Mouse (Mus musculus) left cerebral cortex, postnatal 36 days (tissue): ENCODE measurements around the gene Gse1. TPM values are rescaled to one million over a fixed set of nuclear protein-coding genes. Genes with fewer than 3 reads are reported as not detected.

Source experiments
- DNase-seq, 2 experiments: peaks; one replicate each; pipeline ENCODE4 v3.0.0; 2021 to 2022; ENCODE audit warnings: low spot score in 2 of 2, mixed read lengths in 1 of 2
- intact Hi-C: fragments of 180-260 bp; cut with DNase I; formaldehyde crosslinking; loops from one replicate; pipeline ENCODE4 v1.15.1; 2025
- total RNA-seq, 2 experiments: library from RNA; stranded (reverse); gene quantifications; 2 replicates each; pipeline ENCODE4 v1.2.3; 2021

Gene Gse1
- total RNA-seq, 2 experiments from 2014 or later = 64.1 to 87.6 TPM

DNA sequence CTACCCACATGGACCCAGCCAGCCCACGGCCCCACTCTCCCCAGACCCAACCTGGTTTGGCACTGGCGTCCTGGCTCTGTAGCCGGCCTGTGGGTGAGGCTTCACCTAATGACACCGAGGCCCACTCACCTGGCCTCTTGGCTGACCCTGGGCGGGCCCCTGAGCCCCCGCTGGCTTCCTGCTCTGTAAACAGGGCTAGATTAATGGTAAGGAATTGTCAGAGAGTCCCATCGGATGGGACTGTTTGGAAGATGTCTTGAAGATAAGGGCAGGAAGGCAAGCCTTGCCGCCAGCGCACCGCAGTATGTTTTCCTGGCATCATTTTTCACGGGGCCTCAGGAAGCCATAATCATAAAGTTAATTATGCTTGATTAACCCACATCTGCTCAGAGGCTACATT lies 20.1 kb upstream of the Gse1 start:
- intact Hi-C loops = no loop called here

GRCm38 (mm10) chr8:120211345-120211744 lies 16.9 kb upstream of the Gse1 start:
- DNase-seq = no peak
- intact Hi-C loops = loop anchor here (5.0 kb wide), 1 partner anchor 34 kb away; the partner anchor contains the start of gene Fam92b

More for the DNA sequence above, 20.1 kb upstream of the Gse1 start:
- DNase-seq = no peak

DNA sequence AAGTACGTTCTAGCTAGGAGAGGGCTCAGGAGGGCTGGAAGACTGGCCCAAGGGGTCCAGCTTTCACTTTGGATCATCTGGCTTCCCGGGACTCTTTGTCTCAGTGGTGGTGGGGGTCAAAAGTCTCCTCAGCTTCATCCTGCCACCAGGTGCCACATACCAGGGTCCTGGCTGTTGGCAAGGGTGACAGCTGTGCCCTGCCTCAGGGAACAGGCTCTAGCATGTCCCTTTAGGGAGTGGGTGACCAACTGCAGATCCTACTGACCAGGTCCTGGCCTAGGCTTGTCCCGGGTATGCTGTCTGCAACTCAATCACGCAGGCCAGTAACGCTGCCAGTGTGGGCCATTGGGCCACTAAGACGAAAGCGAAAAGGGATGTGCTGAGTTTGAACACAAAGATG lies 15.7 kb upstream of the Gse1 start:
- DNase-seq = no peak
- intact Hi-C loops = loop anchor here (5.0 kb wide), 1 partner anchor 35 kb away; the partner anchor contains the start of gene Fam92b

GRCm38 (mm10) chr8:120213229-120213628 lies 15.0 kb upstream of the Gse1 start:
- intact Hi-C loops = loop anchor here (5.0 kb wide), 1 partner anchor 36 kb away; the partner anchor contains the start of gene Fam92b
- DNase-seq = no peak

DNA sequence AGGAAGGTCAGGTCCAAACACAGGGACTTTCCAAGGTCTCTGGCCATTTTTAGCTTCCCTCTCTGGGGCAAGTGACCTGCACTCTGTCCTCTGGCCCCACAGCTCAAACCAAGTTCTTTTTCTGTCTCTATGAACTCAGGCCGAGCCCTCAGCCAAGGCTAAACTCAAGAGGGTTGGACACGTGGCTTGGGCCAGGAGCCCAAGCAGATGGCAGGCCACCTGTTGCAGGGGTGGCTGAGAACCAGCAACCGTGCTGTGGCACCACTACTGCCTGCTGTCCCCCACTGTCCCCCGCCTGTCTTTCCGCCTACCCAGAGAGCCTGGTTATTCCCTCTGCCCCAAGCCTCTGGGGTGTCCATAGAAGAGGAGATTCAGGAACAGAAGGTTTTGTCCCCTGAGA lies 14.3 kb upstream of the Gse1 start:
- intact Hi-C loops = loop anchor here (5.0 kb wide), 1 partner anchor 37 kb away; the partner anchor contains the start of gene Fam92b
- DNase-seq = no peak

- DNase-seq = no peak
- intact Hi-C loops = no loop called here
Observed at GRCm38 (mm10) chr8:120215416-120216141, 12.7 kb upstream of the Gse1 start.

- DNase-seq = no peak
- intact Hi-C loops = no loop called here
Observed at GRCm38 (mm10) chr8:120216855-120217830, 11.1 kb upstream of the Gse1 start.

DNA sequence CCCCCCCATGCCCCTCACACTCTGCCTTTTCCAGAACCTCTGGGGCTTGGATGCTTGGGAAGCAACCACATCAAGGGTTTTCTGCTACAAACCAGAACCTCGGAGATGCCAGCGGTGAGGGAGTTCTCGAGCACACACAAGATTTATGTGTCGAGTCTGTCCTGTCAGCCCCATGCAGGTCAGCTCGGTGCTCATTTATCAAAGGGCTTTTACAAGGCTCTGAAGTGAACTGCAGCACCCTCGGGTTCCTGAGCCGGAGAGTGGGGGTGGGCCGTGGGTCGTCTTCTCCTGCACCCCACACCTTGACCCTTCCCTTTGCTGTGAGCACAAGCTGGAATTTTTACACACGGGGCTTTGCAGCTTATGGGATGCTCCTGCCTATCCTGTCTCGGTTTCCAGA lies 5.7 kb upstream of the Gse1 start:
- DNase-seq = no peak
- intact Hi-C loops = no loop called here

DNA sequence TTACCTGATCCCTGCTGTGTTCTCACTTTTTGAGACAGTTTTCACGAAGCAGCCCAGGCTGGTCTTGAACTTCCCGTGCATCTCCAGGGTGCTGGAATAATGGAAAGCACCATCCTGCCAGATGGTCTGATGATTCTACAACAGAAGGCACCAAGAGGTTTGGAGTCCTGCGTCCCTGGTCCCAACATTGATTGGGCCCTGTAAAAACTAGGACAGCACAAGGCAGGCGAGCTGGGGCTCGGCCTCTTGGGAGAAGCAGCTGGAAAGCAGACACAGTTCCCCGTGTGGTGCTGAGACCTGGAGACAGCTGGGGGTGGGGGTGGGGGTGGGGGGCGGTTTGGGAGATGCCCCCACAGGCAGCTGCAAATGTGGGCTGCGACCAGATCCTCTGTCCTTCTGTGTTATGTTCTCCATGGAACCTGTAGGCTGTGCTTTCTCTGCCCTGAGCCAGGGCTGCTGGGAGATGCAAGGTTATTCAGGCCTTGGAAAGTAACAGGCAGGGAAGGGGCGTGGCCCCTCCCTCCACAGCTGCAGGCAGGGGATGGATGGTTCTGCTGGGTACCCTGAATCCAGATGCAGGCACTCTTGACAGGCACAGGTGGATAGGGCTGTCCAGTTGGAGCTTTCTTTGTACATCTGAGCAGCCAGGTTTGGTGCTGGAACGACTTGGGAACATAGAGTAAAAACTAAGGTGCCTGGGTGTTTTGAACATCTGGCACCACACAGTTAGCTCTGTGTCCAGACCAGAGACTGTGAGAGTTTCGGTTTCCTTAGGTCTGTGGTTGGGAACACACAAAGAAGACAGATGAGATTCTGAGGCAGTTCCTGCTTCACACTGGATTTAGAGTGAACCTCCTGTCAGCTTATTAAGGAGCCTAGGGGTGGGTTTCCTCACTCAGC lies 3.5 kb upstream of the Gse1 start:
- intact Hi-C loops = loop anchor here (5.0 kb wide), 1 partner anchor 38 kb away; no protein-coding TSS in a partner anchor
- DNase-seq = no peak

- intact Hi-C loops = loop anchor here (5.0 kb wide), 1 partner anchor 37 kb away; no protein-coding TSS in a partner anchor
- DNase-seq = peak; percentile 77 to 80
Observed at GRCm38 (mm10) chr8:120225421-120226151, 2.7 kb upstream of the Gse1 start.

GRCm38 (mm10) chr8:120226700-120227577 lies 1.3 kb upstream of the Gse1 start:
- intact Hi-C loops = loop anchor here (5.0 kb wide), 1 partner anchor 35 kb away; no protein-coding TSS in a partner anchor
- no peak for DNase-seq

DNA sequence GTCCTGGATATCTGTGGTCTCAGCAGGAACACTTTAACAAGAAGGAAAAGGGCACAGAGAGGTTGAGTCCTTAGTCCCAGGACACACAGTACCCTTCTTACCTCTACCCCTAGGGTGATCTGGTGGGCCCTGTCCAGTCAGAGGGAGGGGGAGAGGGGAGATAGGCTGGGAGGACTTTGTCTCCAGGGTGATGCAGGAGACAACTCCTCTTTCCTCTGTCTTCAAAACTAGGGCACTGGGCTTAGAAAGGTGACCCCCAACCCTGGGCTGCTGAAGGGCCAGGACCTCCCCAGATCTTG lies 729 bp upstream of the Gse1 start:
- intact Hi-C loops = loop anchor here (5.0 kb wide), 1 partner anchor 35 kb away; no protein-coding TSS in a partner anchor
- DNase-seq = no peak

- peak; percentile 65 to 75 for DNase-seq
- intact Hi-C loops = loop anchor here (5.0 kb wide), 1 partner anchor 33 kb away; no protein-coding TSS in a partner anchor
Observed at GRCm38 (mm10) chr8:120228781-120229573, 721 bp downstream of the Gse1 start.

- intact Hi-C loops = loop anchor here (5.0 kb wide), 1 partner anchor 33 kb away; no protein-coding TSS in a partner anchor
- DNase-seq = peak in 1 of 2 experiments; percentile 19
Observed at GRCm38 (mm10) chr8:120229574-120229916, 1.3 kb downstream of the Gse1 start.

DNA sequence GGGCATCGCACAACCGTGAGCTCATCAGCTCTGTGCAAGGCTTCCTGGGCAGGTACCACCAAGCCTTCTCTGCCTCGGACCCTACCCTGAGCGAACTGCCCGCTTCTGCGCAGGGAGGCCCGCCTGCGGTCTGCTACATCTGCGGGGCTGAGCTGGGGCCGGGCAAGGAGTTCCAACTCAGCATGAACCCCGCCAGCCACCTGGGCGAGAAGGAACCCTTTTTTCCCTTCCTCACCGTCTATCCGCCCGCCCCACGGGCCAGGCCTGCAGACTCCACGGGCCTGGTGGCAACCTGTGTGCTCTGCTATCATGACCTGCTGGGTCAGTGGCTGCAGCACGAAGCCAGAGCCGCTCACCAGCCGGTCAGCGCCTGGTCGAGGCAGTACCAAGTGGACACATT lies 1.8 kb downstream of the Gse1 start:
- intact Hi-C loops = no loop called here
- DNase-seq = no peak

- intact Hi-C loops = no loop called here
- DNase-seq = no peak
Observed at GRCm38 (mm10) chr8:120230715-120231614, 2.7 kb downstream of the Gse1 start.
